Mouse (Mus musculus) splenic B cell, adult 2 months (primary cell): ENCODE data around the gene Tnfaip2.

Source experiments
- DNase-seq: peaks from one replicate; pipeline ENCODE4 v3.0.0-alpha.2; 2011; ENCODE audit warnings: low read depth, low spot score
- H3K27me3 ChIP-seq: 2 replicates; pipeline ENCODE4 v1.6.1; 2012; ENCODE audit warnings: mild to moderate bottlenecking, low read length, moderate library complexity, mixed read lengths; ENCODE audit not compliant: control insufficient read depth, poor library complexity, insufficient read depth, severe bottlenecking
- H3K36me3 ChIP-seq: 2 replicates; pipeline ENCODE4 v1.6.1; 2012; ENCODE audit warnings: mild to moderate bottlenecking, low read length, moderate library complexity, mixed read lengths; ENCODE audit not compliant: control insufficient read depth, poor library complexity, insufficient read depth, severe bottlenecking

The Tnfaip2 gene

DNA sequence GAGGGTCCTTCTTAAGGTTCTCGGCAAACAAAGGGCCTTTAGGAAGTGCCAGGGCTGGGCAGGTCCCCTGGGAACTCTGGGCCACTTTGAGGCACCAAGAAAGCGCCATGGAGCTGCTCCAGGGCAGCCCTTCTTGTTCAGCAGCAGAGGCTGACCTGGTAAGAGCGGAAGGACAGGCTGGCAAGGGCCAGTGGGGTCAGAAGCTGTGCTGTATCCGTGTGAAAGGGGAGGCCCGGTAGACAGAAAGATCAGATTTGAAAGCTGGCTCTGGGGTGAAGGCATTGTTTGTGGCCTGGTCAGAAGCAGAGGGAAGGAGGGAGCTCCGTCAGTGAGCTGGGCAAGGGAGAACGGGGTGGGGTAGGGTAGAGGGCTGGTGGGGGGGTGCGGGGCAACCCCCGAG, 5.1 kb downstream of the Tnfaip2 start:
- Histone ChIP-seq H3K27me3 (no peaks in the 10 kb centered on the region), H3K36me3 (no peaks in the 10 kb centered on the region)
- no peak for DNase-seq

- no peaks in the 10 kb centered on the region for H3K27me3 ChIP-seq
- no peak for DNase-seq
- no peaks in the 10 kb centered on the region for H3K36me3 ChIP-seq
Observed at GRCm38 (mm10) chr12:111447898-111448760, 5.9 kb downstream of the Tnfaip2 start.

DNA sequence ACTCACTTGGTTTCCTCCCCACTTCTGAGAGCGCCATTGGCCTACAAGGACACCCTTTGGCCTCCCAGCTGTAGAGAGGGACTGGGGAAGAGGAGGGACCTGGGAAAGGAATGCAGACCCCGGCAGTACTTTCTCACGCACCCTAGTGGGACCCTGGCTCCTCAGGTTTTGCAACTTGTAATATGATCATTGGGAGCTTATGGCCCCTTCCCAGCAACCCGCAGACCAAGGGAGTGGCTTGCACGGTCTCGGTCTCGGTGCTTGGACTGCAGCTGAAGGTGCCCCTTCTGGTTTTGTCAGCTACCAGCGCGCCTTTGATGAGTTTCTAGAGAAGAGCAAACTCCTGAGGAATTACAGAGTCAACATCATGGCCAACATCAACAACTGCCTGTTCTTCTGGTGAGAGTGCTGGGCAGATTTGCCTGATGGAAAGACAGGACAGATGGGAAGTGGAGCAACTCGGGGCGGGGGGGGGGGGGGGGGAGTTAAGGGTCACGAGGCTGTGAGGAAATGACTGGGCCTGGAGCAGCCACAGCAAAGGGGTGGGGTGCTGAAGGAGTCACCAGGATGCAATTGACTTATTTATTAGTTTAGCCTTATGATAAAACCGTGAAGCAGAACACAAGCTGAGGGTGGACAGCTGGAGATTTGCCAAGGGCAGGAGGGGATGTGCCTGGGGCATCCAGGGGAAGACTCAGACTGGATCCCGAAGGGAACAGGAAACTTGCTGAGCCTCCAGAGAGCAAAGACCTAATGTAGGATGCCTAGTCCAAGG, 6.8 kb downstream of the Tnfaip2 start:
- H3K36me3 ChIP-seq, result no peaks in the 10 kb centered on the region
- H3K27me3 ChIP-seq, result no peaks in the 10 kb centered on the region
- no peak for DNase-seq

DNA sequence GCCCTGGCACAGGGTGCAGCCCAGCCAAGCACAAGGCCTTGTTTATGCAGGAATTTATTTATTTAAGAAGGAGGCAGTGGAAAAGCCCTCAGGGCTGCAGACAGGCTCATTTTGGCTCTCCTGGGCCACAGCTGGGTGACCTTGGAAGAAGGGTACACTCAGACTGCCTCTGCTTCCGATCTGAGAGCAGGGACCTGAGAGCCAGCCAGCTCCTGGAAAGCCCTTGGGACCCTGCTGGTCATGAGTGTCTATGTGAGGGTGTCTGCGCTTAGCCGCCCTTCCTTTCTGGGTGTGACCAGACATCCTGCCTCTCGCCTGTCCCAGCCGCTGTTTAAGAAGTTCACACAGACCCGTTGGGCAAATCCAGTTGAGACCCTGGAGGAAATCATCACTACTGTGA, 8.1 kb downstream of the Tnfaip2 start:
- Histone ChIP-seq H3K27me3 (no peaks in the 10 kb centered on the region), H3K36me3 (no peaks in the 10 kb centered on the region)
- no peak for DNase-seq

GRCm38 (mm10) chr12:111451561-111451960, 9.3 kb downstream of the Tnfaip2 start:
- no peak for DNase-seq
- Histone ChIP-seq H3K27me3 (no peaks in the 10 kb centered on the region), H3K36me3 (no peaks in the 10 kb centered on the region)

DNA sequence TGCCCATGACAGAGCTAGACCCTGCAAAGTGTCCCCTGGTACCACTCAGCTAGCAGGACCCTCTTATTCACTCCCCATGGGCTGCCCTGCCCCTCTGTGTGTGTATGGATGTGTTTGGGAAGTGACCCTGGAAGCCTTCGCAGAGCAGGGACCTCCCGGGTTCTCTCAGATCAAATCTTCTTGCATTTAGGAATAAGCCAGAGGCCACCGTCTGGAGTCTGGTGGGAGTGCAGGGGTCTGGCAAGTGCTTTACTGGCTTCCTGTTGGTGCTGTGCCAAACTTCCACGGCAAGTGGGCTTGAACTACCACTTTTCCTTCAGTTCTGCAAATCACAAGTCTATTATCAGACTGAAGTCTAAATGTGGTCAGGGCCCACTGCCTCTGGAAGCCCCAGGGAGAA, 11.8 kb downstream of the Tnfaip2 start:
- no peaks in the 10 kb centered on the region for H3K36me3 ChIP-seq
- no peak for DNase-seq
- no peaks in the 10 kb centered on the region for H3K27me3 ChIP-seq

GRCm38 (mm10) chr12:111454543-111455280, 12.4 kb downstream of the Tnfaip2 start:
- H3K27me3 ChIP-seq, result no peaks in the 10 kb centered on the region
- no peaks in the 10 kb centered on the region for H3K36me3 ChIP-seq
- DNase-seq, result no peak

- H3K36me3 ChIP-seq, result no peaks in the 10 kb centered on the region
- DNase-seq, result no peak
- no peaks in the 10 kb centered on the region for H3K27me3 ChIP-seq
Observed at GRCm38 (mm10) chr12:111455311-111455846, 13.1 kb downstream of the Tnfaip2 start.

DNA sequence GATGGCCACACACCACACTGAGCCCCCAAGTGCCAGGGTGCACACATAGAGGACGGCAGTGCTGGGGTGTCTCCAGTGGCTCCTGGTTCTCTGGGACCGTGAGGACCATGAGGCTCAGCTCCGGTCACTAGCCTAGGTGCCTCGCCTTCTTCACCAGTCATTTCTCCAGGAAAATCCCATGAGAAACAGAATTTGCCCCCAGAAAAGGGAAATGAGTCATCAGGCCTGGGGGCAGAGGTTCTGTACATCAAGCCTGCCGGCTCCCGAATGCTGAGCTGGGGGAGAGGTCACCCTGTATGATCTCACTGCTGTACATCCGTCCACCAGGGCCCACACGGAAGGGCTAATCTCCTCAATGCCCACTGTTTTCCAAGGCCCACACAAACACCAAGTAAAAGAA, 13.6 kb downstream of the Tnfaip2 start:
- no peak for DNase-seq
- no peaks in the 10 kb centered on the region for H3K27me3 ChIP-seq
- H3K36me3 ChIP-seq, result no peaks in the 10 kb centered on the region

GRCm38 (mm10) chr12:111457742-111458141, 15.5 kb downstream of the Tnfaip2 start:
- no peaks in the 10 kb centered on the region for H3K27me3 ChIP-seq
- H3K36me3 ChIP-seq, result no peaks in the 10 kb centered on the region
- DNase-seq, result no peak

DNA sequence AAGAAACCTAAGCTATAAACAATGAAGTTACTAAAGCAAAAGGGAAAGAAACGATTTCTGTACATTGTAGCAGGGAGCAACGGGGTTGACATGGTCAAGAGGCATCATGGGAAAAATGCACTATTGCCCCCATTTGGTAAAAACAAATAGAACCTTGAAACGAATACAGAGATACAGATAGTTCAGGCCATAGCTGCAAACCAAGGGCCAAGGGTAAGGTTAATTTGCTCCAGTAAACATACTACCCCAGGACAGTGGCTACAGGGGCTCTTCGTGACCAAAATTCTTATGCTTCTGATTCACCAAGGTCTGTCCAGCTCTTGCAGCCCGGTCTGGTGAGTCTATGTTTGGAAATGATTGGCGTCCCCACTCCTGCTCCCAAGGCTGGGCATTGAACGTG, 21.3 kb downstream of the Tnfaip2 start:
- DNase-seq, result no peak
- Histone ChIP-seq H3K27me3 (no peaks in the 10 kb centered on the region), H3K36me3 (no peaks in the 10 kb centered on the region)

GRCm38 (mm10) chr12:111466369-111466768, 24.1 kb downstream of the Tnfaip2 start:
- Histone ChIP-seq H3K27me3 (no peaks in the 10 kb centered on the region), H3K36me3 (no peaks in the 10 kb centered on the region)
- DNase-seq, result no peak

- Histone ChIP-seq H3K27me3 (no peaks in the 10 kb centered on the region), H3K36me3 (no peaks in the 10 kb centered on the region)
- DNase-seq, result no peak
Observed at GRCm38 (mm10) chr12:111468206-111468605, 25.9 kb downstream of the Tnfaip2 start.

GRCm38 (mm10) chr12:111469507-111469906, 27.2 kb downstream of the Tnfaip2 start:
- no peaks in the 10 kb centered on the region for H3K27me3 ChIP-seq
- no peaks in the 10 kb centered on the region for H3K36me3 ChIP-seq
- DNase-seq, result peak; percentile 64
